Mouse (Mus musculus): ENCODE results near the gene Nhsl2.

The Nhsl2 gene

GRCm38 (mm10) chrX:101986657-101987367 lies 137.6 kb downstream of the Nhsl2 start:
- no peak for DNase-seq

DNA sequence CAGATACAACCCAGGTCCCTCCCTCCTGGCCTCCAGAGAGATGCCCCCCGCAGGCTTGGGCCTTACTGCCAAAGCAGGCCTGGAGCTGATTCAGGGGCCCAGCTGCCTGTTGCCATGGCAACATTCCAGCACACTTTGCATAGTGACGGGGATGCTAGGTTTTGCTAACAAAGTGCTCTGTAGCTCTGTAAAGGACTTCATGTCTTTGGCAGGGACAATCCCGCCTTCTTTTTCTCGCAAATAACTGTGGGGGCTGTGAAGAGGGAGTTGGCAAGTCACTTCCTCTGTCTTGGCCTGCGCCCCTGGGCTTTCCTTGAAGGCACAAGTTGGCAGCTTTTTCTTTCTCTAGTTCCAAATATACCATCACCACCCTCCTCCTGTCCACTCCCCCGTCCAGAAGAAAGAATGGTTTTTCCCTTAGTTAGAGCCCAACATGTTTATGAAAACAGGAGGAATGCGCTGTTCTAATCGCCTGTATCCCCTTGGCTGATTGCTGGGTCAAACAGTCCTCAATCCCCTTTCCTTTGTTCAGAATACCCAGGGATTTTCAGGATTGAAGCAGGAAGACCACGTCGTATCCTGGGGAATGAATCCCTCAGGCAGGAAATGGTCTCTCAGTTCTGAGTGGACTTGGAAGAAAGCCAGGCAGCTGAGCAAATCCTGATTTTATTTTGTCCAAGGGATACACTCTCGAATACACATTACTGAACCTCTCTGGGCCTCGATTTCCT lies 144.8 kb downstream of the Nhsl2 start:
- no peak for DNase-seq

- DNase-seq, result no peak
Measured at GRCm38 (mm10) chrX:101996726-101997125, 147.5 kb downstream of the Nhsl2 start.

DNA sequence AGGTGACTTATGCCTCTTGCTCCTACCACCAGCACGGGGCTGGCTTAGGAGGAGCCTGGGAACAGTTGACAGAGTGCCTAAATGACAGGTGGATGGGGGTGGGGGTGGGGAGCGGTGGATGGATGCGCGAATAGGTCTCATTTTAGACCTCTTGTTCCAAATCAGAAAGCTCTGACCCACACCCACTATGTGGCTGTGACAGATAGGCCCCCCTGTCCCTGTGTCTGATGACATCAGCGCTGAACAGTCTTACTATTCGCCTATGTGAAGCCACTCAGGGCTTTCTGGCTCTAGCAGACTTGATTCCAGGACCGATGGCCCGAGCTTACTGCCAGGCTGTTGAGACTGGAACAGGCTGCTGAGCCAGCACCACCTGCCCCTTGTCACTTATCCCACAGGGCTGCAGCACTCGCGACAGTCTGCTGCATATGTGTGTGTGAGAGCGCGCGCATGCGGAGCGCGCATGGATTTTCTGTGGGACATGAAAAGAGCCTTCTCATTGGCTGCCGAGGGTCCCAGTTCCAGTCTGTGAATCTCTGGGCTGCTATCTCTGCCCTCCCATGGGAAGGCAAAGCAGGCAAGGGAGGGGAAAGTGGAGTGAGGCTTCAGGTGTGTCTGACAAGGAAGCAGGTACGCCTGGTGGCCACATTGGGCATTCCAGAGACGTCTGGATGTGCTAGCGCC lies 154.6 kb downstream of the Nhsl2 start:
- DNase-seq, result no peak

DNA sequence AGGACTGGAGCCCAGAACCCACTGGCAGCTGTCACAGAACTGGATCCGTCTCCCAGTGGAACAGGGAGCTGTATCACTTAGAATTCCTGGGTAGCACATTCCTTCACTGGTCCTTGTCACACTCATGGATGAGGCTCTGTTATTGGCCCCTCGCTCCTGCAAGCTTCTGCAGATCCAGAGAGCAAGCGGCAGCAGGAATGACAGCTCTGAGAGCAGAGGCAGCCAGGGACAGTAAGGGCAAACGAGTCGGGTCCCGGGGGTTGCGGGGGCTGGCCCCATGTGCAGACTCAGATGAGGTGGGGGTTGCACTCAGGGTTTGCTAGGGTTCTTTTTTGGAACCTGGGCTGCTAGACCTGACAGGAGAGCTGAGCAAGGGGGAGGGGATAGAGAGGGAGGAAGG lies 155.2 kb downstream of the Nhsl2 start:
- no peak for DNase-seq

GRCm38 (mm10) chrX:102005141-102005641 lies 156.0 kb downstream of the Nhsl2 start:
- DNase-seq, result no peak

GRCm38 (mm10) chrX:102007935-102008334 lies 158.8 kb downstream of the Nhsl2 start:
- no peak for DNase-seq

DNA sequence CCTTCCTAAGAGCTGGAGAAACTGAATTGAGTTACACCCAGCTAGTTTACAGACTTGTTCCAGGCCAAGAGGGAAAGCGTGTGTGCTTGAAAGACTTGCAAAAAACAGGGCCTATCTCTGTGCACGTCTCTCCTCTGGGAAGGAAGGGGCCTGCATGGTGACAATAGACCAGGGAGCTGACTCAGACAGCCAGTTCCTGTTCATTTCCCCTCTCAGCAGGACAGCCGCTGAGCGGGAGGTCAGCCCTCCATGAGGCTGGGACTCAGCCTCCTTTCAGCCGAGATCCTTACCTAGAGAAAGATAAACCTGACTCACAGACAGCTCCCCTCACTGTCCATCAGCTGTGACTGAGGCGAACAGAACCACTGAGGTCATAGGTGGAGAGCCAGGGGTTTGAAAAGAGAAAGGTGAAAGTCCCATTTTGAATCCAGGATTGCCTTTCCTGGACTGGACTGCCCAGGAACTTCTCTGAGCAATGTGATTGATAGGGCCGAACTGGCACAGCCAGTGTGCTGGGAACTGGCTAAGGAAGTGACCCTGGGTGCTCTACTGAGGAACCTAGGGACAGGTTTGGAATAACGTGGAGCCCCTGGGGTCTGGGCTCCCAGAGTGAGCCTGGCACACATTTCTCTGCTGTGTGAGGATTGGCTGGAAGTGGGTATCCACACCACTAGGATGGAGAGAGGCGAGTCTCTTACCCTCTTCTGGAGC lies 168.2 kb downstream of the Nhsl2 start:
- DNase-seq, result no peak

DNA sequence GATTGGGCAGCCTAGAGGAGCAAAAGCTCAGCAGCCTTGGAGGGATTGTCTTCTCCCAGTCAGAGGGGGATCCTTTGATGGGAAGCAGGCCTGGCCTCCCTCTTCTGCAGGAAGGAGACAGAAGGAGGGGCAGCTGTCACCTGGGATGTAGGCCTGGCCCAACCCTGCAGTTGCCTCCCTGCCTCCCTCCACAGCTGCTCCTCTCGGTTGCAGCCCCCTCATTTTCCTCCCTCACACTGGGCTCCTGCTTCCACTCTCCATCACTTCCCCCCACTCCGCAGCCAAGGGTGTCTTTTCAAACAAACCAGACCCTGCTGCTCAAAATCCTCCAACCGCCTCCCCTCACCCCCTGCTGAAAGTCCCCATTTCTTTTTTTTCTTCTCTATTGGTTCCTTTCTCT lies 169.7 kb downstream of the Nhsl2 start:
- no peak for DNase-seq

DNA sequence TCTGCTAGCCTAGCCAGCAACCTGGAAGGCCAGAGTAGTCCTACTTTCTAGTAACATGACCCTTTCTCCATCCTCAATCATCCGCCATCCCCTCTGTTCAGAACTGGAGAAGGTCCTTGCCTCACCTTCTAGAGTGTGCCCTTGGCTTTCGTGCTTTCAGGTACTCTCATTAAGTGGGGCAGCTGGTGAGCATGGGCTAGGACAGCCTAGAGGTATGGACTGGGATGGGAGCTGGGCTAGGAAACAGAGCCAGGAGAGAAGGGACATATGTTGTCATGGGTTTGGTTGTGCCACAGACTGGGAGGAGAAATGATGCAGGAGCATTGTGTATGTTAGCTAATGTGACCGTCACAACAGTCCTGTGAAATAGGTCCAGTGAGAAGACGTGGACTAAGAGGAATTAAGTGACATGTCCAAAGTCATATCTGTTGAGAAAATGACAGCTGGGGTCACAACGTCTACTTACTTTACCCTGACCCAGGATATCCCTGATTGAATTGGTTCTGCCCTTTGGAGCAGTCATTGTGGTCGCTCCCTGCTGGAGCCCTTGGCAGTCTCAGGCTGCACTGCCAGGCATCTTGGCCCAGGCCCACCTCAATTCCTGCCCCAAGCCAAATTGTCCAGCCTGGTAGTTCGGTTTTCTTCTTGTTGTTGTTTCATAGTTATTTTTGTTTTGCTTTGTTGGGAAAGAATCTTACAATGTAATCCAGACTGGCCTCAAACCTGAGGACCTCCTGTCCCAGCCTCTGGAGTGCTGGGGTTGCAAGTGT lies 170.5 kb downstream of the Nhsl2 start:
- DNase-seq, result no peak

GRCm38 (mm10) chrX:102024976-102025375 lies 175.8 kb downstream of the Nhsl2 start:
- DNase-seq, result no peak

- peak; percentile 59 for DNase-seq
Measured at GRCm38 (mm10) chrX:102031851-102032250, 182.7 kb downstream of the Nhsl2 start.

GRCm38 (mm10) chrX:102032431-102032830 lies 183.2 kb downstream of the Nhsl2 start:
- DNase-seq, result no peak

DNA sequence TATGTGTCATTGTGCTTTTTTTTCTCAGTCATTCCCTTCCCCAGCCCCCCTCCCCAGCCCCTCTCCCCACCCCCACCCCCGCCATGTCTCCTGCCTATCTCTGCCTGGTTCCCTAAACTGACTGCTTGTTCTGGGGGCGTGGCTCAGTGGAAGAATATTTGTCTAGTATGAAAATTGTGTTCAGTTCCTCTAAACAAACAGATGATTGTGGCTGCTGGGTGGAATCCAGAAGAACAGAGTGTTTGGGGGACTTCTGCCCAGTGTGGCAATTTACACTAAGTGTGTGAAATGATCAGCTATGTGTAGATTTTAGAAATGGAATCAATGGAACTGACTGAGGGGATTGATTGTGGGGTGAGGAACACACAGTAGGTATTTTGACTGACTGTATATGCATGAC lies 184.4 kb downstream of the Nhsl2 start:
- DNase-seq, result no peak

DNA sequence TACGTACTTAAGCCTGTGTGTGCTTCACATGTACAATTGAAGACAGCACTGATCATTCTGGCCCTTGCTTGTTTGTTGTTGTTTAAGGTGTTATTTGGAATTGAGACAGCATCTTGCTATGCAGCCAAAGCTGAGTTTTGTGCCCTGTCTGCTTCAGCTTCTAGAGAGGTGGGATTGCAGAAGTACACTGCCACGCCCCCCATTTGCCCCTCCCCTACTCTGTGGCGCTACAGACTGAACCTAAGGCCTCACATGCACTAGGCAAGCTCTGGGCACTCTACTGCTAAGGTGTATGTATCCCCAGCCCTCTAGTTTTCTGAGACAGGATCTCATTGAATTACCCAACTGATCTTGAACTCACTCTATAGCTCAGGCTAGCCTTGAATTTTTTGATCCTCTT lies 186.5 kb downstream of the Nhsl2 start:
- no peak for DNase-seq

DNA sequence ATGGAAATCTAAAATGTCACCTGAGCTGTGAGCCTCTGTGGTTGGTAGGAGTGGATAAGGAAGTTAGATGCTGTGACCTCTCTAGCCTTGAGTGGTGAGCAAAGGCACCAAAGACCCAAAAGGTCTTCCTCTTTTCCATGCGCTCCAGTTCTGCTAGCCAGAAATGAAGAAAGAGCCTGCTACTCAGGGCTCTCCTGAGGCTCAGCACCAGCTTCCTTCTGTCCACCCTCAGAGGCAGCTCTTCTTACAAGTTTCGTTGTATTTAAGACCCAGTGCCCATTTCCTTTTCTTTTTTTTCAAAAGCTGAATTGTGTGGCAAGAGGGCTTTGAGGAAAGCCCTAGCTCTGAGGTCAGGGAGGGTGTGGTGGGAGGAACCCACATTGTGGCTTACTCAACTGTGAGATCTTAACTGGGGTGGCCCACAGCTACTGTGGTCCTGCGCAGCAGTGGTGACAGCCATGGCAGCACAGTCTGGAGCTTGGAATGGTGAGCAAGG lies 187.7 kb downstream of the Nhsl2 start:
- DNase-seq, result no peak

DNA sequence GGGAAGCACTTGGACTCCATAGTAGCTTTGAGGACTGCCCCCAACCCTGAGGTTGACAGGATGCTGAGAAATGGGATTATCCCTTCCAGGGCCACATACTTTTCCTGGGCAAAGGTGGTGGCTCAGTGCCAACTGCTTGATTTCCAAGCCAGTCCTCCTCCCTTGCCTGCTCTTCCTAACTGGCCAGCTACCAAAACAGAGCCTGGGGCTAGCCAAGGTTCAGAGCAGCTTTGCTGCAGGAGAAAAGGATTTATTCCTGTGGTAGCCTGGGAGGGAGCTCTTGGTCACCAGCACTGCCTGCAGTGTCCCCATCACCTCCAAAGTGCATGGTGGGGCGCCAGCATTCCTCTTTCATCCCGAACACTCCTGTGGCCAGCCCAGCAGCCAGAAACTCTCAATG lies 188.3 kb downstream of the Nhsl2 start:
- no peak for DNase-seq

DNA sequence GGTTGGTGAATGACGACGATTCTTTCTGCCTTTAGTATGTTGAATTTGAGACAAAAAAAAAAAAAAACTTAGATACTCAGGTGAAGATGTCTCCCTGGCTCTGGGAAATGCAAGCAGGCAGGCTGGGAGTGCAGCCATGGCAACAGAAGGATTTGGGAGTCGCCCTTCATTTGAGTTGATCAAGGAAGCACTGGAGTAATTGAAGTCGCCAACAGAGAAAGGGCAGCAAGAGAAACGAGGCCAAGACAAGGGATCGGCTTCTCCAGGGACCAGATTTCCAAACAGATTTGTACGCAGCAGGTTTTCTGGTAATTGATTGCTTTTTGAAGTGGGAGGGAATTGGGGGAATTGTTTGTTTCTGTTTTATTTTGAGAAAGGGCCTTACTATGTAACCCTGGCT lies 192.4 kb downstream of the Nhsl2 start:
- no peak for DNase-seq

DNA sequence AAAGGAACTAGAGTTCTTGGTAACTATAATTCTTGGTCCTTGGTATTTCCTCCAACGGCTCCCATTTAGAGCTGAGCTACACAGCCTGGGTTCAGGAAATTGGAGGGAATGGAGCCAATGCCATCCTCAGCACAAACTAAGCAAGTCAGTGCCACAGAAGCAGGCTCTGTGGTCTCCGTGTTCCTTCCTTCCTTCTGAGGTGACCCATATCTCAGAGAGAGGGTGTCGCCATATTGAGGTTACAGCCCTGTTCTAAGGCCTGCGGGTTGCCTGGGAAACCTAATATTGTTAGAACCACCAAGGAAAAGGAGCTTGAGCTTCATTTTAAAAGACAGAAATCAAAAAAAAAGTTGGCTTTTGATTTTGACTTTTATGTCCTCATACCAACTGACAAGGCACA lies 193.2 kb downstream of the Nhsl2 start:
- no peak for DNase-seq

GRCm38 (mm10) chrX:102050552-102050951 lies 201.4 kb downstream of the Nhsl2 start:
- DNase-seq, result no peak

GRCm38 (mm10) chrX:102051225-102051624 lies 202.0 kb downstream of the Nhsl2 start:
- no peak for DNase-seq

DNA sequence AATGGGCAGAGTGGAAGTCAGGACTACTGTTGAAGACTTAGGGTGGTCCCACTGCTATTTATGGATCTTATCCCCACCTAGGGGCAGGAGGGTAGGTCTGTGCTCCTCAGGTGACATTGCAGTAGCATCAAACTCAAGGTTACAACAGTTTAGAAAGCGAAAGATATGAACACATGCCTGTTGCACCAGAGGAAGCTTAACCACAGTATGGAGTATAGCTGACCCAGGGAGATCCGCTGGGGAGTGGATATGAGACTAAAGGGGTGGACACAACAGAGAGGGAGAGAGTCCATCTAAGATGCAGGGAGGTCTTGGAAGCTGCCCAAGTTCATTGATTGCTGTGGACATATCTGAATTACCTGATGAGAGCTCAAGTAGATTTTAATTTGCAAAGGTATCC lies 204.2 kb downstream of the Nhsl2 start:
- DNase-seq, result no peak

All from thymus, postnatal 14 days (tissue).